Mouse (Mus musculus): ENCODE data around the gene Fbf1.
"Not testable (repeated sequence)": the region's sequence is repeated elsewhere in the genome, so short reads cannot be mapped to it uniquely, and the experiment has no call there.

The Fbf1 gene

GRCm38 (mm10) chr11:116133497-116133896, 34.5 kb downstream of the Fbf1 start:
- DNase-seq (ENCODE audit: inconsistent ontology term), result no peak

GRCm38 (mm10) chr11:116132366-116133333, 35.3 kb downstream of the Fbf1 start:
- no peak for DNase-seq (ENCODE audit: inconsistent ontology term)

- DNase-seq (ENCODE audit: inconsistent ontology term), result no peak
Observed at GRCm38 (mm10) chr11:116131349-116132170, 36.4 kb downstream of the Fbf1 start.

DNA sequence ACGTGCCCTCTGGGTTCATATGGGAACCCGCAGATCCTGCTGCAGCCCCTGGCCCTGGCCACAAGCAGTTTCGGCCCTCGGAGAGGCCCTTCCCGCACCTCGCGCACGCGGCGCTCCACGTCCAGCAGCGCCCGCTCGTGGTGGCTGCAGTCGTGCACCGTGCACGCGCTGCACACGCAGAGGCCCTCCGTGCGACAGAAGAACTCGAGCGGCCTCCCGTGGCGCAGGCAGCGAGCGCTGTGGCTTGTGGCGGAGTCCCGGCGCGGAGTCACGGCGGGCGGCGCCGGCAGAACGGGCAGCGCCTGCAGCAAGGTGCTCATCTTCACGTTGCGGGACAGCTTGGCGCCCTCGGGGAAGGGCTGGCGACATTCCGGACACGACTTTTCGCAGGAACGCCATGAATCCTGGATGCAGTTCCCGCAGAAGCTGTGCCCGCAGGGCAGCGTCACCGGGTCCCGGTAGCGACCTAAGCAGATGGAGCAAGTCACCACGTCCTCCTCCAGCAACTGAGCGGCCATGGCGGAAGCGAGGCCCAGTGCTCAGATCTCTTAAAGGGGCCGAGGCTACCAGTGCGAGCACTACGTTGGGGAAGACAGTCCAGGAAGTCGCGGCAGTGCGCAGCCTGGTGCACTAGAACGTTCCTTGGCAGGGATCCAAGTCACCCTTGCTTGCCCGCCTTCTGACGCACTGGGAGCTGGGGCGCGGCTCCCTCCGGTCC, 37.3 kb downstream of the Fbf1 start, which contains the start of gene Trim65:
Gene Trim65 (minus strand): TSS at position 641 of the 718 bp plus-strand sequence.
- peak; percentile 88 for DNase-seq (ENCODE audit: inconsistent ontology term)

DNA sequence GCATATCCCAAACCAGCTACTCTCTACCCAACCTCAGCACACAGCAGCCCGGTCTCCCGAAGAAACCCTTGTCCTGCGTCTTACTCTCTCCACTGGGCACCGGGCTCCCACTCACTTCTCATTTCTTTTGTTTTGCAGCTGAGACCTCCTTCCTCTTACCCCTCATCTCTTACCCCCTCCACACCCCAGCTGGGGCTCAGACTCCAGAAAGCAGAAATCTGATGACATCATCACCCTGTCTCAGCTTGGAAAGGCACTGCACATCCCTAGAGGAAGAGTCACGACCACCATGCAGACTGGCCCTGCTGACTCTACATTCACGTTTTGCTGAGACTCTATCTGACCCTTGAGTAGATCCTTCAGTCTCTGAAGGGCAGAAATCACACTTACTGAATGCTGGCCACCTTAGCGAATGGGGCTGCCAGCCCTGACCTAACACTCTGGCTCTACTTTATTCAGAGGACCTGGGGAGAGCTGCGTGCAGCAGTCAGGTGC, 37.9 kb downstream of the Fbf1 start:
- DNase-seq (ENCODE audit: inconsistent ontology term), result no peak

GRCm38 (mm10) chr11:116129091-116129790, 38.7 kb downstream of the Fbf1 start:
- DNase-seq (ENCODE audit: inconsistent ontology term), result no peak

- no peak for DNase-seq (ENCODE audit: inconsistent ontology term)
Observed at GRCm38 (mm10) chr11:116127986-116128385, 40.0 kb downstream of the Fbf1 start.

GRCm38 (mm10) chr11:116127156-116127980, 40.6 kb downstream of the Fbf1 start, which contains the start of gene Trim47:
Trim47 (minus strand) TSS chr11:116127210.
- DNase-seq (ENCODE audit: inconsistent ontology term), result no peak

- no peak for DNase-seq (ENCODE audit: inconsistent ontology term)
Observed at GRCm38 (mm10) chr11:116126261-116126660, 41.7 kb downstream of the Fbf1 start.

GRCm38 (mm10) chr11:116121731-116122245, 46.2 kb downstream of the Fbf1 start:
- DNase-seq (ENCODE audit: inconsistent ontology term), result not testable (repeated sequence)

DNA sequence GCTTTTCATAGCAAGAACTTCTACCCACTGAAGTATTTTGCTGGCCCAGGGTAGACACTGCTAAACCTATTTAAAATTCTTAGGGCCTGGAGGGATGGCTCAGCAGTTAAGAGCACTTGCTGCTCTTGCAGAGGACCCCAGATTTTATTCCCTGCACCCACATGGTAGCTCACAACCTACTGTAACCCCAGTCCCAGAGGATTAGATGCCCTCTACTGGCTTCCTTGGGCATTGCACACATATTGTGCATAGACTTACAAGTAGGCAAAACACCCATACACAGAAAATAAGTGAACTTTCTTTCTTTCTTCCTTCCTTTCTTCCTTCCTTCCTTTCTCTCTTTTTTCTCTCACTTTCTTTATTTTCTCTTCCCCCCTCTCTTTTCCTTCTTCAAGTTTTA, 50.1 kb downstream of the Fbf1 start:
- no peak for DNase-seq (ENCODE audit: inconsistent ontology term)

GRCm38 (mm10) chr11:116117241-116117640, 50.7 kb downstream of the Fbf1 start:
- DNase-seq (ENCODE audit: inconsistent ontology term), result no peak

DNA sequence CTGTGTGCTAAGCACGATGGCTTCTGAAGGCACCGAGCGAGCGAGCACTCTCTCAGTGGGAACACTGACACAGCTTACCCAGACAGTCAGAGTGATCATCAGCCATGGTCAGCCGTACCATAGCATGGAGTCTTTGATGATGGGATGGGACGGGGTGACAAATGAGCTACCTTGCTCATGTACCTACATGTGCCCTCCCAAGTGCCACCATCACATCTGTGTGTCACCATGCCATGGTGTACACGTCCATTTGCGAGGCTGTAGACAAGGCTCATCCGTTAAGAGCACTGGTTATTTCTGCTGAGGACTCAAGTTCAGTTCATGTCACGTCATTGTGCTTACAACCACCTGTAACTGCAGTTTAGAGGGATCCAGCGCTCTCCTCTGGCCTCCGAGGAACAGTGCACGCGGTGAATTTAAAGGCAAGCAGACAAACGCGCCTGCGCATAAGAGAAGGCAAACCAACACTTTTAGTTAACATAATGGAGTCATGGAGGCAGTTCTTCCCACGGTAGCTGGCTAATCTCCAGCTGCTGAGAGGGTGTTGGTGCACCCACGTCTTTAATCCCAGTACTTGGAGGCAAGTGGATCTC, 56.3 kb downstream of the Fbf1 start:
- no peak for DNase-seq (ENCODE audit: inconsistent ontology term)

DNA sequence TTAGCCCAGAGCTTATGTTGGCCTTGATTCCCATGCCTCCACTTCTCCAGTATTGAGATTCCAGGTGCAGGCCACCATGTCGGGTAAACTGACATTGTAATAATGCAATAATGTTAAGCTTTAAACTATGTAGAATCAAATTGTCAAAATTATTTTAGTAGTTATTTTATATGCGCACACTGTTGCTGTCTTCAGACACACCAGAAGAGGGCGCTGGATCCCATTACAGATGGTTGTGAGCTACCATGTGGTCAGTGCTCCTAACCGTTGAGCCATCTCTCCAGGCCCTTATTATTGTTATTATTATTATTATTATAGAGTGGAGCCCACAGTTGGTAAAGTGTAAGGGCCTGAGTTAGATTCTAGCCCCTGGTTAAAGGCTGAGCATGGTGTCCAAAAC, 56.9 kb downstream of the Fbf1 start:
- DNase-seq (ENCODE audit: inconsistent ontology term), result no peak

DNA sequence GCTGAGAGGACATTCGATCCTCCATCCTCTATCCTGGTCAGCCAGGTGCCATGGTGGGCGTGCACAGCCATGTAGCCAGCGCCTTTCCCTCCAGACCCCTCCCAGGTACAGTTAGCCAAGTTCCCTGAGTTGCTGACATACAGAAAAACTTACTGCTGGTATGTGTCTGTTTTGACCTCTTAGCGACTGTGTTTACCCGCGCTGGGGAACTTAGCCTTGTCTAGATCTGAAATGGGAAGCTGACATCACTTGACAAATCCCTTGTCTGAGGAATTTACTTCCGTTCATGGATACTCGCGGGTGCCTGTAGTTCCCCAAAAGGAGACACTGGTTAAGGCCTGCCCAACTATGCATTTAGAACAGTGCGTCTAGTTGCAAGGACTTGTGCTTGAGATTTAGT, 57.4 kb downstream of the Fbf1 start:
- DNase-seq (ENCODE audit: inconsistent ontology term), result no peak

GRCm38 (mm10) chr11:116110131-116110530, 57.8 kb downstream of the Fbf1 start:
- peak; percentile 68 for DNase-seq (ENCODE audit: inconsistent ontology term)

GRCm38 (mm10) chr11:116109441-116110081, 58.4 kb downstream of the Fbf1 start:
- DNase-seq (ENCODE audit: inconsistent ontology term), result peak; percentile 30

DNA sequence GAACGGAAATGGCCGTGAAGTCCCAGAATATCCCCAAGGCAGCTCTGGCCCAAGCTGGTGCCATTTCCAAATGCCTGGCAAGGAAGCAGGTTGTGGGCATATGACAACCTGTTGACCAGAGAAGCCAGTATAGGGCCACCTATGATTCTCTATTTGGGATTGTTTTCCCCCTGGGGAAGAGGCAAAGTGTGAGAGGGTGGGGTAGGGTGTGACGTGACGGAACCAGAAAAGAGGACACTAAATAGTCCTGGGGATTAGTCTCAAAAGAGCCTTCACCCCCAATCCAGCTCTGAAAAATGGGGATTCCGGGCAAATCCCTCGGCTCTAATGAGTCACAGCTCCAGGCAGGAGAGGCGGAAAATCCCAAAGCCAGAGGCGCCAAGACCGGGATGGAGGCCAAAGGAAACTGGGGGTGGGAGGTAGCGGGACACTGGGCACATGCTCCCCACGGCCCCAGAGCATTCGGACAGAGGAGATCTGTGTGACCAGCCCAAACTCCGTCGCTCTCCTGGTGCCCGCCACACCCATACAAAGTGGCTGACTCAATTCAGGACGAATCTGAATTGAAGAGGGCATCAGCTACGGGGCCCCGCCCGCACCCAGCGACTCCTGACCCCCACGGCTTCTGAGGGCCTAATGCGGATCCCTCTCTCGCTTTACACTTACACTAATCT, 59.4 kb downstream of the Fbf1 start:
- DNase-seq (ENCODE audit: inconsistent ontology term), result peak; percentile 93
